ENCODE assay signal across 10 mouse cellular contexts in the genomic region with DNA sequence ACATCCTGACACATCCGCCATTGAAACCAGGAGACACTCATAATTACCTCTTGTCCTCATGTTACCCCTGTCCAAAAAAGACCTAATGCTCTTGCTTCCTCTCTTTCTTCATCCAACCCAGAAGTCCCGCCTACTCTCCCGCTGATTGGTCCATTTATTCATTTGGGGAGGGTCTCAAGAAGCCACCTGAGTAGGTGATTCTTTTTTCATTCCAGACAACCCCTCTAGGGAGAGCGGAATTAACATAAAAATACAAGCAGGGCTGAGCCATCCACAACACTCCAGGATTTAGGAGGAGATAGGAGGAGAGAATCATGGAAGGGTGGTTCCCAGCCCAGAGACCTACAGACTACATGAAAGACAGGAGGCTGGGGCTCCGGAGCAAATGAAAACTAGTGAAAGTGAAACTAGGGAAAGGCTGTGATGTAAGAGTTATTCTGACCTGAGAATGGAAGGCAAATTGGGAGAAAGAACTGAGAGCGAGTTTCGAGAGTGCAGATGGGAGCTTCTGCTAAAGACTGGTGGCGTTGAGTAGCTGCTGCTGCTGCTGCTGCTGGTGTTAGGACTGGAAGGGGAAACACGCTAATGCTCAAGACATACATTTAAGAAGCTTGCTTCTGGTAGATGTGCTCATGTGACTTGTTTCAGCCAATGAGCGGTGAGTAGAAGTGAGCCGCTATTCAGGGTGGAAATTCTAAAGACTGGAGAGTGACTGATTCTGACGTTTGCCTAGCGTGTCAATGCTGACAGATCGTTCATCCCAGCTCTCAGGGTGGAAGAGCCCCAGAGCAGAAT. TPM values are rescaled to one million over a fixed set of nuclear protein-coding genes. Genes with fewer than 3 reads are reported as not detected.
DNase-seq lines count a peak whose midpoint lies in the region; ATAC-seq lines count a peak whose summit lies in the region.
"Had no signal": no experiment of that assay in that cellular context is flagged by ENCODE, and none has a peak within 500 bp of the region (broad histone marks: within the 10 kb centered on the region; RNA-seq: fewer than 3 reads in every experiment).

No protein-coding gene starts in this region.

- H3K4me3 ChIP-seq in neural tube, embryonic 15.5 days (replicated peaks) = no peak overlapping the region
- H3K4me3 ChIP-seq in liver, embryonic 11.5 days (ENCODE audit: low read depth, low read length) = peak overlapping the region; percentile 30
- H3K4me3 ChIP-seq: embryonic facial prominence, embryonic 13.5 days had no signal

- H3K27me3 ChIP-seq in neural tube, embryonic 15.5 days (replicated peaks) = 0 out of 2 replicates have a peak, but pooled peaks cover 3% of the 10 kb centered on the region
- no peaks in the 10 kb centered on the region for H3K27me3 ChIP-seq in liver, embryonic 11.5 days (replicated peaks; ENCODE audit: control insufficient read depth, insufficient read depth, low read length)
- H3K27me3 ChIP-seq: embryonic facial prominence, embryonic 13.5 days had no signal

- no peaks in the 10 kb centered on the region for H3K36me3 ChIP-seq in neural tube, embryonic 15.5 days
- no peaks in the 10 kb centered on the region for H3K36me3 ChIP-seq in liver, embryonic 11.5 days (ENCODE audit: control insufficient read depth, insufficient read depth, low read length)
- H3K36me3 ChIP-seq: embryonic facial prominence, embryonic 13.5 days had no signal

- H3K4me1 ChIP-seq in neural tube, embryonic 15.5 days = no peaks in the 10 kb centered on the region
- no peaks in the 10 kb centered on the region for H3K4me1 ChIP-seq in liver, embryonic 11.5 days (replicated peaks; ENCODE audit: control insufficient read depth, insufficient read depth, low read length)

- ATAC-seq in neural tube, embryonic 15.5 days (ENCODE audit: low FRiP score) = no peak
- ATAC-seq in liver, embryonic 11.5 days (replicated peaks; ENCODE audit: low FRiP score) = no peak; the same call in 1 of the 2 replicates

- no peak overlapping the region for H3K27ac ChIP-seq in neural tube, embryonic 15.5 days (replicated peaks)
- H3K27ac ChIP-seq in liver, embryonic 11.5 days (ENCODE audit: low read depth, low read length) = no peak overlapping the region
- H3K27ac ChIP-seq: embryonic facial prominence, embryonic 13.5 days had no signal

- peak overlapping the region; percentile 15; the same call in 1 of the 2 replicates for H3K4me2 ChIP-seq in neural tube, embryonic 15.5 days
- peak overlapping the region; percentile 50 for H3K4me2 ChIP-seq in liver, embryonic 11.5 days
- H3K4me2 ChIP-seq: embryonic facial prominence, embryonic 13.5 days had no signal

- 65% methylated on average over 14 of the region's 14 CpGs for WGBS in neural tube, embryonic 15.5 days
- WGBS in liver, embryonic 11.5 days = 41% methylated on average over 14 of the region's 14 CpGs

- H3K9me3 ChIP-seq in neural tube, embryonic 15.5 days (replicated peaks) = no peaks in the 10 kb centered on the region
- H3K9me3 ChIP-seq in liver, embryonic 11.5 days (ENCODE audit: control insufficient read depth, low read length) = no peaks in the 10 kb centered on the region
- H3K9me3 ChIP-seq: embryonic facial prominence, embryonic 13.5 days had no signal

- no peak overlapping the region for H3K9ac ChIP-seq in neural tube, embryonic 15.5 days (replicated peaks)
- H3K9ac ChIP-seq in liver, embryonic 11.5 days (ENCODE audit: low read depth, low read length) = no peak overlapping the region
- H3K9ac ChIP-seq: embryonic facial prominence, embryonic 13.5 days had no signal

- peak; percentile 25 for DNase-seq in adrenal gland, adult 2 months
- DNase-seq in adrenal gland, adult 18-20 months (ENCODE audit: low spot score in 2 of 2) = no peak
- no peak for DNase-seq in neural tube, embryonic 10.5 days (ENCODE audit: extremely low spot score, low spot score)
- no peak for DNase-seq in liver, embryonic 11.5 days (ENCODE audit: low spot score)
- no peak for DNase-seq in right cerebral cortex, postnatal 10 days (ENCODE audit: low spot score in 2 of 2)
- no peak for DNase-seq in yolk sac, embryonic 10.5 days (ENCODE audit: low spot score)
- no peak for DNase-seq in urinary bladder, postnatal 25 days (ENCODE audit: low spot score)
- DNase-seq: right cerebral cortex, postnatal 4 days had no signal

RNA-seq across cellular contexts. Expression of a gene that starts 55.0 kb away (rescaled TPM):
- total RNA-seq in adrenal gland, adult 2 months (2021) = 10 to 100 TPM; 21.6 to 38.8 TPM
- polyA plus RNA-seq in adrenal gland, adult 2 months (2012; rRNA removed) = 20.9 and 22.4 TPM in 2 replicates
- total RNA-seq in adrenal gland, adult 18-20 months (2021) = 10 to 100 TPM; 18.1 to 46.2 TPM
- polyA plus RNA-seq in neural tube, embryonic 15.5 days (2015; fragmentation: Nextera tagmentation; extraction: Ambion mirVana) = 34.0 and 48.7 TPM in 2 replicates
- 48.1 and 49.7 TPM in 2 replicates for polyA plus RNA-seq in liver, embryonic 11.5 days (2014; fragmentation: Nextera tagmentation; extraction: Ambion mirVana)
